ENCODE assay signal across 31 mouse cellular contexts in genomic region chr12:11277207-11277606, GRCm38 (mm10). TPM values are rescaled to one million over a fixed set of nuclear protein-coding genes. Genes with fewer than 3 reads are reported as not detected.
DNase-seq lines count a peak whose midpoint lies in the region; ATAC-seq lines count a peak whose summit lies in the region.
"Had no signal": no experiment of that assay in that cellular context is flagged by ENCODE, and none has a peak within 500 bp of the region (broad histone marks: within the 10 kb centered on the region; RNA-seq: fewer than 3 reads in every experiment).

No protein-coding gene starts in this region.

- no peak overlapping the region for H3K4me2 ChIP-seq in midbrain, embryonic 11.5 days
- H3K4me2 ChIP-seq in heart, embryonic 11.5 days, result no peak overlapping the region
- H3K4me2 ChIP-seq: embryonic facial prominence, embryonic 13.5 days; forebrain, embryonic 12.5 days; forebrain, embryonic 15.5 days; heart, embryonic 12.5 days; heart, embryonic 15.5 days; hindbrain, embryonic 13.5 days had no signal

- H3K27me3 ChIP-seq in midbrain, embryonic 11.5 days (ENCODE audit: control insufficient read depth, insufficient read depth, low read length), result no peaks in the 10 kb centered on the region
- no peaks in the 10 kb centered on the region for H3K27me3 ChIP-seq in midbrain, embryonic 10.5 days (ENCODE audit: low read depth, poor library complexity, severe bottlenecking)
- H3K27me3 ChIP-seq in splenic B cell, adult 2 months (ENCODE audit: control insufficient read depth, insufficient read depth, low read length, poor library complexity, severe bottlenecking), result no peaks in the 10 kb centered on the region
- H3K27me3 ChIP-seq in heart, embryonic 11.5 days (ENCODE audit: control insufficient read depth, insufficient read depth, low read length), result no peaks in the 10 kb centered on the region
- H3K27me3 ChIP-seq: embryonic facial prominence, embryonic 13.5 days; forebrain, embryonic 12.5 days; forebrain, embryonic 15.5 days; heart, embryonic 12.5 days; heart, embryonic 15.5 days; hindbrain, embryonic 13.5 days had no signal

- ATAC-seq in midbrain, embryonic 11.5 days (ENCODE audit: low FRiP score), result no peak
- ATAC-seq in granulocyte monocyte progenitor cell, adult 5-6 weeks (replicated peaks; ENCODE audit: poor library complexity, severe bottlenecking), result peak; percentile 42
- no peak for ATAC-seq in heart, embryonic 11.5 days (replicated peaks; ENCODE audit: insufficient number of reproducible peaks, low FRiP score, low TSS enrichment)
- ATAC-seq: activated CD4-positive, CD25-positive, alpha-beta regulatory T cell, adult 4 months; CD4-positive, CD25-positive, alpha-beta regulatory T cell, adult 4 months; forebrain, embryonic 15.5 days; hindbrain, embryonic 16.5 days had no signal

- H3K4me1 ChIP-seq in midbrain, embryonic 11.5 days (ENCODE audit: control insufficient read depth, insufficient read depth, low read length), result no peaks in the 10 kb centered on the region
- no peaks in the 10 kb centered on the region for H3K4me1 ChIP-seq in midbrain, embryonic 10.5 days
- H3K4me1 ChIP-seq in heart, embryonic 11.5 days (ENCODE audit: control insufficient read depth, insufficient read depth, low read length), result no peaks in the 10 kb centered on the region
- H3K4me1 ChIP-seq: embryonic facial prominence, embryonic 10.5 days; embryonic facial prominence, embryonic 13.5 days; forebrain, embryonic 12.5 days; forebrain, embryonic 15.5 days; hindbrain, embryonic 10.5 days; hindbrain, embryonic 13.5 days had no signal

- peaks cover 3% of the 10 kb centered on the region; the same call in 1 of the 2 replicates for H3K36me3 ChIP-seq in midbrain, embryonic 11.5 days (ENCODE audit: control insufficient read depth, insufficient read depth, low read length)
- H3K36me3 ChIP-seq in midbrain, embryonic 10.5 days, result peaks cover 88% of the 10 kb centered on the region
- peaks cover 6% of the 10 kb centered on the region for H3K36me3 ChIP-seq in splenic B cell, adult 2 months (ENCODE audit: control insufficient read depth, insufficient read depth, low read length, poor library complexity, severe bottlenecking)
- peaks cover 20% of the 10 kb centered on the region for H3K36me3 ChIP-seq in heart, embryonic 11.5 days (ENCODE audit: control insufficient read depth, insufficient read depth, low read length)

- H3K27ac ChIP-seq in midbrain, embryonic 11.5 days (ENCODE audit: low read depth, low read length), result no peak overlapping the region
- H3K27ac ChIP-seq in midbrain, embryonic 10.5 days (replicated peaks), result no peak overlapping the region
- H3K27ac ChIP-seq in heart, embryonic 11.5 days (ENCODE audit: low read depth, low read length), result no peak overlapping the region
- H3K27ac ChIP-seq: embryonic facial prominence, embryonic 10.5 days; embryonic facial prominence, embryonic 13.5 days; forebrain, embryonic 12.5 days; forebrain, embryonic 15.5 days; heart, embryonic 15.5 days; hindbrain, embryonic 10.5 days; hindbrain, embryonic 13.5 days had no signal

- peak; percentile 61 for DNase-seq in midbrain, embryonic 11.5 days (ENCODE audit: low spot score, missing footprints)
- no peak for DNase-seq in midbrain, embryonic 10.5 days (ENCODE audit: low spot score)
- peak; percentile 77 for DNase-seq in A20 (ENCODE audit: low read depth, low spot score)
- peak; percentile 74 for DNase-seq in splenic B cell, adult 2 months (ENCODE audit: low read depth, low spot score)
- DNase-seq in lung, postnatal 36 days, result no peak
- DNase-seq: adrenal gland, adult 8-10 months; adrenal gland, postnatal 25 days; cerebellum, adult 11-12 months; cerebellum, adult 8-10 months; cerebellum, postnatal 10 days; cerebellum, postnatal 36 days; embryo, embryonic 11 days; gastrocnemius, postnatal 10 days; gastrocnemius, postnatal 36 days; heart, adult 11 months; heart, postnatal 10 days; heart, postnatal 36 days had no signal

- 93% methylated on average over 6 of the region's 6 CpGs for WGBS in midbrain, embryonic 11.5 days
- WGBS in midbrain, embryonic 10.5 days, result 95% methylated on average over 6 of the region's 6 CpGs
- WGBS in heart, embryonic 11.5 days (ENCODE audit: insufficient replicate concordance), result 92% methylated on average over 6 of the region's 6 CpGs

- H3K9ac ChIP-seq in midbrain, embryonic 11.5 days (ENCODE audit: low read length), result no peak overlapping the region
- no peak overlapping the region for H3K9ac ChIP-seq in heart, embryonic 11.5 days (ENCODE audit: low read depth, low read length)
- H3K9ac ChIP-seq: embryonic facial prominence, embryonic 13.5 days; forebrain, embryonic 12.5 days; forebrain, embryonic 15.5 days; heart, embryonic 12.5 days; heart, embryonic 15.5 days; hindbrain, embryonic 13.5 days had no signal

- no peak overlapping the region for H3K4me3 ChIP-seq in midbrain, embryonic 11.5 days (ENCODE audit: low read depth, low read length)
- no peak overlapping the region for H3K4me3 ChIP-seq in midbrain, embryonic 10.5 days
- H3K4me3 ChIP-seq in heart, embryonic 11.5 days (ENCODE audit: low read depth, low read length), result no peak overlapping the region
- H3K4me3 ChIP-seq: embryonic facial prominence, embryonic 10.5 days; embryonic facial prominence, embryonic 13.5 days; erythroblast, embryonic 14.5 days; forebrain, embryonic 12.5 days; forebrain, embryonic 15.5 days; heart, embryonic 12.5 days; heart, embryonic 15.5 days; hindbrain, embryonic 10.5 days; hindbrain, embryonic 13.5 days had no signal

- H3K9me3 ChIP-seq in midbrain, embryonic 11.5 days (ENCODE audit: control insufficient read depth, low read length), result no peaks in the 10 kb centered on the region
- H3K9me3 ChIP-seq in midbrain, embryonic 10.5 days (replicated peaks), result no peaks in the 10 kb centered on the region
- H3K9me3 ChIP-seq in heart, embryonic 11.5 days (replicated peaks; ENCODE audit: control insufficient read depth, low read length), result no peaks in the 10 kb centered on the region
- H3K9me3 ChIP-seq: embryonic facial prominence, embryonic 10.5 days; embryonic facial prominence, embryonic 13.5 days; forebrain, embryonic 12.5 days; forebrain, embryonic 15.5 days; heart, embryonic 12.5 days; heart, embryonic 15.5 days; hindbrain, embryonic 10.5 days; hindbrain, embryonic 13.5 days had no signal

RNA-seq across cellular contexts. Expression of gene Smc6, which starts 11.5 kb away (rescaled TPM):
- 134 and 143 TPM in 2 replicates for polyA plus RNA-seq in midbrain, embryonic 11.5 days (2014; fragmentation: Nextera tagmentation; extraction: Ambion mirVana)
- polyA plus RNA-seq in midbrain, embryonic 10.5 days (2016; fragmentation: Nextera tagmentation; extraction: Ambion mirVana), result 130 TPM in 2 replicates
- total RNA-seq in granulocyte monocyte progenitor cell, adult 5-6 weeks (2014; fragmentation: Nextera tagmentation), result 72.0 and 77.1 TPM in 2 replicates
- total RNA-seq in granulocyte monocyte progenitor cell, adult 5-6 weeks (2017), result 91.5 and 124 TPM in 2 replicates
- polyA plus RNA-seq in heart, embryonic 11.5 days (2014; fragmentation: Nextera tagmentation; extraction: Ambion mirVana), result 87.6 and 111 TPM in 2 replicates

RNA-seq across cellular contexts. Expression of gene Gen1, which starts 11.6 kb away (rescaled TPM):
- polyA plus RNA-seq in midbrain, embryonic 11.5 days (2014; fragmentation: Nextera tagmentation; extraction: Ambion mirVana), result 14.2 and 20.1 TPM in 2 replicates
- 15.3 and 17.9 TPM in 2 replicates for polyA plus RNA-seq in midbrain, embryonic 10.5 days (2016; fragmentation: Nextera tagmentation; extraction: Ambion mirVana)
- 10.7 and 13.0 TPM in 2 replicates for total RNA-seq in granulocyte monocyte progenitor cell, adult 5-6 weeks (2014; fragmentation: Nextera tagmentation)
- total RNA-seq in granulocyte monocyte progenitor cell, adult 5-6 weeks (2017), result 20.8 and 20.9 TPM in 2 replicates
- 8.8 and 17.8 TPM in 2 replicates for polyA plus RNA-seq in heart, embryonic 11.5 days (2014; fragmentation: Nextera tagmentation; extraction: Ambion mirVana)

Comparison
In these comparisons a context has a peak if more than half of its experiments do, and no peak if none do; other contexts are left out.
1. DNase-seq: peak in midbrain, embryonic 11.5 days (single experiment), A20 (single experiment) and splenic B cell, adult 2 months (single experiment); none in midbrain, embryonic 10.5 days (single experiment) and lung, postnatal 36 days (single experiment).